Mouse (Mus musculus): ENCODE results near the gene Nr2c1. TPM values are rescaled to one million over a fixed set of nuclear protein-coding genes. Genes with fewer than 3 reads are reported as not detected.

Nr2c1 gene
- polyA plus RNA-seq (2015; fragmentation: Nextera tagmentation; extraction: Ambion mirVana), result 8.8 and 10.4 TPM in 2 replicates

GRCm38 (mm10) chr10:94147756-94148531, at the start of gene Nr2c1:
Gene Nr2c1 (plus strand): TSS chr10:94148023.
- no peaks in the 10 kb centered on the region for H3K27me3 ChIP-seq (replicated peaks; ENCODE audit: control insufficient read depth, insufficient read depth, low read length)
- H3K4me3 ChIP-seq (ENCODE audit: low read length), result peak within 1 kb of the TSS; percentile 80
- ATAC-seq, result peak; percentile 92
- H3K4me1 ChIP-seq (ENCODE audit: control insufficient read depth, insufficient read depth, low read length), result peaks cover 28% of the 10 kb centered on the region
- H3K9me3 ChIP-seq (ENCODE audit: control insufficient read depth, low read length), result no peaks in the 10 kb centered on the region
- peak within 1 kb of the TSS; percentile 95 for H3K27ac ChIP-seq (ENCODE audit: low read length)
- H3K4me2 ChIP-seq (ENCODE audit: low read depth, low read length), result peak within 1 kb of the TSS; percentile 53
- peak within 1 kb of the TSS; percentile 92 for H3K9ac ChIP-seq (ENCODE audit: low read depth, low read length)
- H3K36me3 ChIP-seq (ENCODE audit: control insufficient read depth, insufficient read depth, low read length), result no peaks in the 10 kb centered on the region
- 0% methylated on average over 64 of the region's 64 CpGs for WGBS

GRCm38 (mm10) chr10:94098100-94098499, 49.7 kb upstream of the Nr2c1 start:
- Histone ChIP-seq H3K27me3 (replicated peaks; ENCODE audit: control insufficient read depth, insufficient read depth, low read length) (no peaks in the 10 kb centered on the region), H3K4me3 (ENCODE audit: low read length) (no peak overlapping the region), H3K4me2 (ENCODE audit: low read depth, low read length) (no peak overlapping the region), H3K9me3 (ENCODE audit: control insufficient read depth, low read length) (no peaks in the 10 kb centered on the region), H3K36me3 (ENCODE audit: control insufficient read depth, insufficient read depth, low read length) (no peaks in the 10 kb centered on the region), H3K4me1 (ENCODE audit: control insufficient read depth, insufficient read depth, low read length) (0 out of 2 replicates have a peak, but pooled peaks cover 5% of the 10 kb centered on the region), H3K27ac (ENCODE audit: low read length) (no peak overlapping the region), H3K9ac (ENCODE audit: low read depth, low read length) (no peak overlapping the region)
- no peak for ATAC-seq
- 85% methylated on average over 3 of the region's 3 CpGs for WGBS

DNA sequence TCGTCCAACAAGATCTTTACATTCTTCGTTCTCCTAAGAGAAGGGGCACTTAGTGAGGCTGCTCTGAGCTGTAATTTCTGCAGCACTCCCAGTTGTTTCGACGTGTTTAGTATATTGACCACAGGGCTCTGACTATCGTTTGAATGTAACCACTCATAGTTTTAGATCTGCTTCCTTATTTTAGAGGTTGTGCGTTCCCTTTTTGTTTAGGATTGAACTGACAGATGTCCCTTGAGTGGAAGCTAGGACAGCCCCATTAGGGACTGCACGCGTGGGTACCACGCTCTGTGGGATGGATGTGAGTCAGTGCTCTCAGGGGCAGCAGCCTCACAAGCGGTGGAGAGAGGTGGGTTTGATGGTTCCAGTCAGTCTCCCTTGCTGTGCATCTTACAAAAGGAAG, 42.3 kb upstream of the Nr2c1 start:
- H3K27ac ChIP-seq (ENCODE audit: low read length), result no peak overlapping the region
- no peaks in the 10 kb centered on the region for H3K9me3 ChIP-seq (ENCODE audit: control insufficient read depth, low read length)
- no peaks in the 10 kb centered on the region for H3K4me1 ChIP-seq (ENCODE audit: control insufficient read depth, insufficient read depth, low read length)
- H3K27me3 ChIP-seq (replicated peaks; ENCODE audit: control insufficient read depth, insufficient read depth, low read length), result no peaks in the 10 kb centered on the region
- H3K4me2 ChIP-seq (ENCODE audit: low read depth, low read length), result no peak overlapping the region
- WGBS, result 93% methylated on average over 10 of the region's 10 CpGs
- H3K9ac ChIP-seq (ENCODE audit: low read depth, low read length), result no peak overlapping the region
- H3K4me3 ChIP-seq (ENCODE audit: low read length), result no peak overlapping the region
- no peak for ATAC-seq
- no peaks in the 10 kb centered on the region for H3K36me3 ChIP-seq (ENCODE audit: control insufficient read depth, insufficient read depth, low read length)

DNA sequence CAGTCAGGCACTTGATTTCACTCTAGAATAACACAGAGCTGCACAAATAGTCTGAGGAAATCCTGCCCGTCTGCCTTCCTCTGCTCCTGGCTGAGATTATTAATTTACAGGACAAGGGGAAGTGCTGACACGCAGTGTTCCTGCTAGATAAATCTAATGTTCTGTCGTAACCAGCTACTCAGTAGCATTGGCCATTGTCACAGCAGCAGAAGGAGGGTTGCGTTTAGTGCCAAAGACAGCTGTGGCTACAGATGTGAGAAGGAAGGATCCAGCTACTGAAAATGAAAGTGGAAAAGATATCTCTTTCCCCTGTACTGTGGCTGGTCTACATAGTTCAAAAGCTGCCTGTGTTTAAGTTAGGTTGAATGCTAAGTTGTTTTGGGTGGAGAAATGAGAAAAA, 40.7 kb upstream of the Nr2c1 start:
- no peak overlapping the region for H3K27ac ChIP-seq (ENCODE audit: low read length)
- no peaks in the 10 kb centered on the region for H3K4me1 ChIP-seq (ENCODE audit: control insufficient read depth, insufficient read depth, low read length)
- no peak overlapping the region for H3K4me2 ChIP-seq (ENCODE audit: low read depth, low read length)
- no peak overlapping the region for H3K4me3 ChIP-seq (ENCODE audit: low read length)
- H3K27me3 ChIP-seq (replicated peaks; ENCODE audit: control insufficient read depth, insufficient read depth, low read length), result no peaks in the 10 kb centered on the region
- no peak overlapping the region for H3K9ac ChIP-seq (ENCODE audit: low read depth, low read length)
- no peaks in the 10 kb centered on the region for H3K36me3 ChIP-seq (ENCODE audit: control insufficient read depth, insufficient read depth, low read length)
- no peak for ATAC-seq
- no peaks in the 10 kb centered on the region for H3K9me3 ChIP-seq (ENCODE audit: control insufficient read depth, low read length)
- WGBS, result 41% methylated on average over 4 of the region's 4 CpGs

- WGBS, result 89% methylated on average over 7 of the region's 7 CpGs
- no peak overlapping the region for H3K27ac ChIP-seq (ENCODE audit: low read length)
- ATAC-seq, result no peak
- H3K9ac ChIP-seq (ENCODE audit: low read depth, low read length), result no peak overlapping the region
- no peak overlapping the region for H3K4me2 ChIP-seq (ENCODE audit: low read depth, low read length)
- H3K4me3 ChIP-seq (ENCODE audit: low read length), result no peak overlapping the region
- no peaks in the 10 kb centered on the region for H3K4me1 ChIP-seq (ENCODE audit: control insufficient read depth, insufficient read depth, low read length)
- no peaks in the 10 kb centered on the region for H3K9me3 ChIP-seq (ENCODE audit: control insufficient read depth, low read length)
- no peaks in the 10 kb centered on the region for H3K36me3 ChIP-seq (ENCODE audit: control insufficient read depth, insufficient read depth, low read length)
- H3K27me3 ChIP-seq (replicated peaks; ENCODE audit: control insufficient read depth, insufficient read depth, low read length), result no peaks in the 10 kb centered on the region
These were observed 40.2 kb upstream of the Nr2c1 start for GRCm38 (mm10) chr10:94107607-94108006.

- no peak for ATAC-seq
- Histone ChIP-seq H3K27me3 (replicated peaks; ENCODE audit: control insufficient read depth, insufficient read depth, low read length) (no peaks in the 10 kb centered on the region), H3K27ac (ENCODE audit: low read length) (no peak overlapping the region), H3K4me2 (ENCODE audit: low read depth, low read length) (no peak overlapping the region), H3K4me1 (ENCODE audit: control insufficient read depth, insufficient read depth, low read length) (no peaks in the 10 kb centered on the region), H3K9ac (ENCODE audit: low read depth, low read length) (no peak overlapping the region), H3K9me3 (ENCODE audit: control insufficient read depth, low read length) (no peaks in the 10 kb centered on the region), H3K36me3 (ENCODE audit: control insufficient read depth, insufficient read depth, low read length) (no peaks in the 10 kb centered on the region), H3K4me3 (ENCODE audit: low read length) (no peak overlapping the region)
- 93% methylated on average over 6 of the region's 6 CpGs for WGBS
These were observed 39.0 kb upstream of the Nr2c1 start for GRCm38 (mm10) chr10:94108791-94109190.

- H3K4me1 ChIP-seq (ENCODE audit: control insufficient read depth, insufficient read depth, low read length), result peaks cover 5% of the 10 kb centered on the region; the same call in 1 of the 2 replicates
- no peaks in the 10 kb centered on the region for H3K27me3 ChIP-seq (replicated peaks; ENCODE audit: control insufficient read depth, insufficient read depth, low read length)
- ATAC-seq, result no peak
- no peaks in the 10 kb centered on the region for H3K9me3 ChIP-seq (ENCODE audit: control insufficient read depth, low read length)
- no peak overlapping the region for H3K27ac ChIP-seq (ENCODE audit: low read length)
- H3K4me2 ChIP-seq (ENCODE audit: low read depth, low read length), result no peak overlapping the region
- no peaks in the 10 kb centered on the region for H3K36me3 ChIP-seq (ENCODE audit: control insufficient read depth, insufficient read depth, low read length)
- H3K4me3 ChIP-seq (ENCODE audit: low read length), result no peak overlapping the region
- no peak overlapping the region for H3K9ac ChIP-seq (ENCODE audit: low read depth, low read length)
- whole genome bisulfite sequencing, result 81% methylated on average over 9 of the region's 9 CpGs
These were observed 36.7 kb upstream of the Nr2c1 start for GRCm38 (mm10) chr10:94110834-94111754.

DNA sequence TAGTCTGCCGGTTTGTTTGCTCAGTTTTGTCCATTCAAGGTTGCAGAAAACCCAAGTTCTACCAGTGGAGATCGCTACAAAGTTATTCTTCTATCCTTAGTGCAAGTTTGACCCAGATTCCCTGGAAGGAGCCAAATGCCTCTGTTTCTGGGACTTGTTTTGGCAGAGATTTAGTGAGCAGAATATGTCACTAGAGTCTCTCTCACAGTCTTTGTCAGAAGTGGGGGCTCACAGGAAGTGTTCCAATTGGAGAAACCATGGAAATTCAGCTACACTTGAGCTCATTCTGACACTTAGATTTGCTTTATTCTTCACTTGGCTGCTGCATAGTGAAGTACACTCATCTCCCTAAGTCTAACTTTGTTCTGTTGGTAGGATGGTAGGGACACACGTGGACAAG, 35.6 kb upstream of the Nr2c1 start:
- WGBS, result 75% methylated on average over 3 of the region's 3 CpGs
- Histone ChIP-seq H3K9ac (ENCODE audit: low read depth, low read length) (no peak overlapping the region), H3K27me3 (replicated peaks; ENCODE audit: control insufficient read depth, insufficient read depth, low read length) (no peaks in the 10 kb centered on the region), H3K4me2 (ENCODE audit: low read depth, low read length) (no peak overlapping the region), H3K4me3 (ENCODE audit: low read length) (no peak overlapping the region), H3K36me3 (ENCODE audit: control insufficient read depth, insufficient read depth, low read length) (no peaks in the 10 kb centered on the region), H3K27ac (ENCODE audit: low read length) (no peak overlapping the region), H3K9me3 (ENCODE audit: control insufficient read depth, low read length) (no peaks in the 10 kb centered on the region), H3K4me1 (ENCODE audit: control insufficient read depth, insufficient read depth, low read length) (peaks cover 6% of the 10 kb centered on the region; the same call in 1 of the 2 replicates)
- ATAC-seq, result no peak

- Histone ChIP-seq H3K4me3 (ENCODE audit: low read length) (no peak overlapping the region), H3K27me3 (replicated peaks; ENCODE audit: control insufficient read depth, insufficient read depth, low read length) (no peaks in the 10 kb centered on the region), H3K9ac (ENCODE audit: low read depth, low read length) (no peak overlapping the region), H3K36me3 (ENCODE audit: control insufficient read depth, insufficient read depth, low read length) (no peaks in the 10 kb centered on the region), H3K9me3 (ENCODE audit: control insufficient read depth, low read length) (no peaks in the 10 kb centered on the region), H3K4me2 (ENCODE audit: low read depth, low read length) (no peak overlapping the region), H3K27ac (ENCODE audit: low read length) (peak overlapping the region; percentile 19; the same call in 1 of the 2 replicates), H3K4me1 (ENCODE audit: control insufficient read depth, insufficient read depth, low read length) (peaks cover 6% of the 10 kb centered on the region; the same call in 1 of the 2 replicates)
- WGBS, result 31% methylated on average over 6 of the region's 6 CpGs
- ATAC-seq, result peak; percentile 82
These were observed 31.8 kb upstream of the Nr2c1 start for GRCm38 (mm10) chr10:94115893-94116599.
